Mouse (Mus musculus): Measurements from ENCODE around the gene Zfp799. TPM values are rescaled to one million over a fixed set of nuclear protein-coding genes. Genes with fewer than 3 reads are reported as not detected.

Zfp799 gene
- polyA plus RNA-seq (2017; shearing (Covaris generic)) = 1.5 TPM

GRCm38 (mm10) chr17:32829540-32830417 lies at the start of gene Zfp799:
Gene Zfp799 (minus strand): TSS chr17:32830261.

GRCm38 (mm10) chr17:32809544-32810374 lies 20.3 kb downstream of the Zfp799 start, which contains the start of gene Zfp811:
Gene Zfp811 (minus strand): TSS chr17:32809931.

GRCm38 (mm10) chr17:32788094-32788559 lies 41.9 kb downstream of the Zfp799 start, which contains the start of gene Zfp871:
Gene Zfp871 (minus strand): TSS chr17:32788287.

Other genes starting within 250 kb of the Zfp799 start
- not detected for gene Cyp4f37, start 209.0 kb downstream of the Zfp799 start, polyA plus RNA-seq (2017; shearing (Covaris generic))
- 0.23 TPM for gene Cyp4f40, start 171.4 kb downstream of the Zfp799 start, polyA plus RNA-seq (2017; shearing (Covaris generic))
- gene Cyp4f15, start 144.6 kb downstream of the Zfp799 start, polyA plus RNA-seq (2017; shearing (Covaris generic)) = not detected
- gene Zfp871, start 42.0 kb downstream of the Zfp799 start, polyA plus RNA-seq (2017; shearing (Covaris generic)) = 33.0 TPM
- gene Zfp811, start 20.3 kb downstream of the Zfp799 start, polyA plus RNA-seq (2017; shearing (Covaris generic)) = 0.15 TPM
- gene Zfp870, start 61.4 kb upstream of the Zfp799 start, polyA plus RNA-seq (2017; shearing (Covaris generic)) = not detected
- not detected for gene Cyp4f14, start 87.1 kb upstream of the Zfp799 start, polyA plus RNA-seq (2017; shearing (Covaris generic))
- gene Cyp4f13, start 117.1 kb upstream of the Zfp799 start, polyA plus RNA-seq (2017; shearing (Covaris generic)) = 40.3 TPM
- gene Zfp472, start 135.6 kb upstream of the Zfp799 start, polyA plus RNA-seq (2017; shearing (Covaris generic)) = 15.9 TPM
- 5.7 TPM for gene Zfp952, start 162.9 kb upstream of the Zfp799 start, polyA plus RNA-seq (2017; shearing (Covaris generic))
- 1.7 TPM for gene Zfp763, start 203.1 kb upstream of the Zfp799 start, polyA plus RNA-seq (2017; shearing (Covaris generic))
- gene 4921501E09Rik, start 237.8 kb upstream of the Zfp799 start, polyA plus RNA-seq (2017; shearing (Covaris generic)) = not detected